Mouse (Mus musculus): ENCODE measurements around the gene Armc5. TPM values are rescaled to one million over a fixed set of nuclear protein-coding genes. Genes with fewer than 3 reads are reported as not detected.

The Armc5 gene
- total and polyA plus RNA-seq, 2 experiments from 2014 or later = 15.2 to 21.1 TPM

GRCm38 (mm10) chr7:128244410-128245025 lies 7.4 kb downstream of the Armc5 start:
- no peak overlapping the region for H3K4me2 ChIP-seq (ENCODE audit: low read depth, low read length)
- H3K9ac ChIP-seq (replicated peaks; ENCODE audit: low read length) = no peak overlapping the region
- H3K36me3 ChIP-seq (ENCODE audit: insufficient read depth, low read length) = peaks cover 41% of the 10 kb centered on the region
- ATAC-seq (no peak), DNase-seq (ENCODE audit: low spot score) (no peak)
- H3K4me1 ChIP-seq (ENCODE audit: insufficient read depth, low read length) = peaks cover 5% of the 10 kb centered on the region; the same call in 1 of the 2 replicates
- H3K27ac ChIP-seq = no peak overlapping the region
- 84% methylated on average over 18 of the region's 18 CpGs for WGBS
- no peaks in the 10 kb centered on the region for H3K9me3 ChIP-seq (ENCODE audit: low read length)
- TF ChIP-seq CTCF (IDR thresholded peaks at IDR 0.05; ENCODE audit: low read depth) = no peak
- H3K4me3 ChIP-seq (ENCODE audit: low read length) = no peak overlapping the region
- H3K27me3 ChIP-seq (ENCODE audit: insufficient read depth, low read length) = no peaks in the 10 kb centered on the region

- ATAC-seq (no peak), DNase-seq (ENCODE audit: low spot score) (no peak)
- Histone ChIP-seq H3K9ac (replicated peaks; ENCODE audit: low read length) (no peak overlapping the region), H3K4me1 (ENCODE audit: insufficient read depth, low read length) (peaks cover 5% of the 10 kb centered on the region; the same call in 1 of the 2 replicates), H3K4me2 (ENCODE audit: low read depth, low read length) (no peak overlapping the region), H3K27me3 (ENCODE audit: insufficient read depth, low read length) (no peaks in the 10 kb centered on the region), H3K36me3 (ENCODE audit: insufficient read depth, low read length) (peaks cover 36% of the 10 kb centered on the region; the same call in 1 of the 2 replicates), H3K4me3 (ENCODE audit: low read length) (no peak overlapping the region), H3K27ac (no peak overlapping the region), H3K9me3 (ENCODE audit: low read length) (no peaks in the 10 kb centered on the region)
- WGBS = 59% methylated on average over 4 of the region's 4 CpGs
- no peak for TF ChIP-seq CTCF (IDR thresholded peaks at IDR 0.05; ENCODE audit: low read depth)
These were observed 8.4 kb downstream of the Armc5 start for GRCm38 (mm10) chr7:128245547-128245946.

- Histone ChIP-seq H3K4me2 (ENCODE audit: low read depth, low read length) (peak within 1 kb of the TSS; percentile 62), H3K27ac (peak within 1 kb of the TSS; percentile 70), H3K36me3 (ENCODE audit: insufficient read depth, low read length) (peaks cover 29% of the 10 kb centered on the region; the same call in 1 of the 2 replicates), H3K4me3 (ENCODE audit: low read length) (peak within 1 kb of the TSS; percentile 41), H3K4me1 (ENCODE audit: insufficient read depth, low read length) (peaks cover 5% of the 10 kb centered on the region; the same call in 1 of the 2 replicates), H3K9ac (replicated peaks; ENCODE audit: low read length) (peak within 1 kb of the TSS; percentile 59), H3K27me3 (ENCODE audit: insufficient read depth, low read length) (no peaks in the 10 kb centered on the region), H3K9me3 (ENCODE audit: low read length) (no peaks in the 10 kb centered on the region)
- peak; percentile 75 for ATAC-seq
- TF ChIP-seq CTCF (IDR thresholded peaks at IDR 0.05; ENCODE audit: low read depth) = no peak
- peak; percentile 50 for DNase-seq (ENCODE audit: low spot score)
- 2% methylated on average over 26 of the region's 30 CpGs for WGBS
These were observed 9.6 kb downstream of the Armc5 start, which contains the start of gene Tgfb1i1 for GRCm38 (mm10) chr7:128246496-128247391. Gene Tgfb1i1, plus strand, starts transcription at chr7:128246812.

- H3K36me3 ChIP-seq (ENCODE audit: insufficient read depth, low read length) = peaks cover 22% of the 10 kb centered on the region; the same call in 1 of the 2 replicates
- peak overlapping the region; percentile 41 for H3K4me3 ChIP-seq (ENCODE audit: low read length)
- H3K4me2 ChIP-seq (ENCODE audit: low read depth, low read length) = peak overlapping the region; percentile 62
- no peaks in the 10 kb centered on the region for H3K9me3 ChIP-seq (ENCODE audit: low read length)
- H3K9ac ChIP-seq (replicated peaks; ENCODE audit: low read length) = peak overlapping the region; percentile 59
- DNase-seq (ENCODE audit: low spot score) = peak; percentile 95
- WGBS = under 1% methylated on average over 13 of the region's 13 CpGs
- H3K4me1 ChIP-seq (ENCODE audit: insufficient read depth, low read length) = peaks cover 10% of the 10 kb centered on the region; the same call in 1 of the 2 replicates
- peak; percentile 77 for TF ChIP-seq CTCF (IDR thresholded peaks at IDR 0.05; ENCODE audit: low read depth)
- H3K27me3 ChIP-seq (ENCODE audit: insufficient read depth, low read length) = no peaks in the 10 kb centered on the region
- peak; percentile 78 for ATAC-seq
- peak overlapping the region; percentile 70 for H3K27ac ChIP-seq
These were observed 10.3 kb downstream of the Armc5 start for GRCm38 (mm10) chr7:128247443-128247842.

GRCm38 (mm10) chr7:128248081-128249042 lies 11.2 kb downstream of the Armc5 start:
- Histone ChIP-seq H3K27ac (no peak overlapping the region), H3K9me3 (ENCODE audit: low read length) (no peaks in the 10 kb centered on the region), H3K4me1 (ENCODE audit: insufficient read depth, low read length) (peaks cover 10% of the 10 kb centered on the region; the same call in 1 of the 2 replicates), H3K9ac (replicated peaks; ENCODE audit: low read length) (no peak overlapping the region), H3K27me3 (ENCODE audit: insufficient read depth, low read length) (no peaks in the 10 kb centered on the region), H3K4me2 (ENCODE audit: low read depth, low read length) (peak overlapping the region; percentile 62), H3K4me3 (ENCODE audit: low read length) (no peak overlapping the region), H3K36me3 (ENCODE audit: insufficient read depth, low read length) (peaks cover 14% of the 10 kb centered on the region; the same call in 1 of the 2 replicates)
- DNase-seq (ENCODE audit: low spot score) (no peak), ATAC-seq (no peak)
- 79% methylated on average over 10 of the region's 10 CpGs for WGBS
- TF ChIP-seq CTCF (IDR thresholded peaks at IDR 0.05; ENCODE audit: low read depth) = no peak

GRCm38 (mm10) chr7:128249998-128250397 lies 12.9 kb downstream of the Armc5 start:
- H3K9ac ChIP-seq (replicated peaks; ENCODE audit: low read length) = no peak overlapping the region
- no peak for TF ChIP-seq CTCF (IDR thresholded peaks at IDR 0.05; ENCODE audit: low read depth)
- peaks cover 10% of the 10 kb centered on the region; the same call in 1 of the 2 replicates for H3K4me1 ChIP-seq (ENCODE audit: insufficient read depth, low read length)
- 76% methylated on average over 5 of the region's 5 CpGs for WGBS
- no peak overlapping the region for H3K4me3 ChIP-seq (ENCODE audit: low read length)
- H3K27ac ChIP-seq = no peak overlapping the region
- no peak overlapping the region for H3K4me2 ChIP-seq (ENCODE audit: low read depth, low read length)
- DNase-seq (ENCODE audit: low spot score) (no peak), ATAC-seq (no peak)
- H3K27me3 ChIP-seq (ENCODE audit: insufficient read depth, low read length) = no peaks in the 10 kb centered on the region
- peaks cover 3% of the 10 kb centered on the region; the same call in 1 of the 2 replicates for H3K36me3 ChIP-seq (ENCODE audit: insufficient read depth, low read length)
- H3K9me3 ChIP-seq (ENCODE audit: low read length) = no peaks in the 10 kb centered on the region

Data from hindbrain, postnatal 0 days (tissue).